Mouse (Mus musculus): ENCODE data around the gene Disc1. TPM values are rescaled to one million over a fixed set of nuclear protein-coding genes. Genes with fewer than 3 reads are reported as not detected.

Disc1 gene
- total and polyA plus RNA-seq, 3 experiments = 0.75 to 2.2 TPM; not detected in 1

GRCm38 (mm10) chr8:125271357-125271756 is 217.4 kb downstream of the Disc1 start:
- no peak for DNase-seq (ENCODE audit: low read depth, low spot score)
- no peaks in the 10 kb centered on the region for H3K27me3 ChIP-seq (ENCODE audit: control insufficient read depth in 1 of 2, insufficient read depth in 2 of 2, low read length in 2 of 2)
- H3K4me3 ChIP-seq (ENCODE audit: control insufficient read depth in 1 of 2, insufficient read depth in 1 of 2, low read depth in 2 of 2, low read length in 2 of 2) = no peak overlapping the region
- H3K4me1 ChIP-seq (ENCODE audit: control insufficient read depth in 1 of 2, insufficient read depth in 2 of 2, low read length in 2 of 2) = no peaks in the 10 kb centered on the region
- H3K9me3 ChIP-seq (replicated peaks; ENCODE audit: insufficient read depth, low read length) = no peaks in the 10 kb centered on the region
- no peaks in the 10 kb centered on the region for H3K79me2 ChIP-seq (ENCODE audit: control insufficient read depth, insufficient read depth, low read length, poor library complexity)
- no peaks in the 10 kb centered on the region for H3K36me3 ChIP-seq (ENCODE audit: control insufficient read depth in 1 of 2, insufficient read depth in 2 of 2, low read length in 2 of 2)
- H3K9ac ChIP-seq (ENCODE audit: control insufficient read depth, low read depth, low read length, poor library complexity, severe bottlenecking) = no peak overlapping the region
- TF ChIP-seq MAX (IDR thresholded peaks at IDR 0.05; ENCODE audit: low read length) (no peak), TAL1 (IDR thresholded peaks at IDR 0.05; ENCODE audit: low read length) (no peak)
- H3K27ac ChIP-seq (ENCODE audit: control insufficient read depth, low read depth, low read length) = no peak overlapping the region

DNA sequence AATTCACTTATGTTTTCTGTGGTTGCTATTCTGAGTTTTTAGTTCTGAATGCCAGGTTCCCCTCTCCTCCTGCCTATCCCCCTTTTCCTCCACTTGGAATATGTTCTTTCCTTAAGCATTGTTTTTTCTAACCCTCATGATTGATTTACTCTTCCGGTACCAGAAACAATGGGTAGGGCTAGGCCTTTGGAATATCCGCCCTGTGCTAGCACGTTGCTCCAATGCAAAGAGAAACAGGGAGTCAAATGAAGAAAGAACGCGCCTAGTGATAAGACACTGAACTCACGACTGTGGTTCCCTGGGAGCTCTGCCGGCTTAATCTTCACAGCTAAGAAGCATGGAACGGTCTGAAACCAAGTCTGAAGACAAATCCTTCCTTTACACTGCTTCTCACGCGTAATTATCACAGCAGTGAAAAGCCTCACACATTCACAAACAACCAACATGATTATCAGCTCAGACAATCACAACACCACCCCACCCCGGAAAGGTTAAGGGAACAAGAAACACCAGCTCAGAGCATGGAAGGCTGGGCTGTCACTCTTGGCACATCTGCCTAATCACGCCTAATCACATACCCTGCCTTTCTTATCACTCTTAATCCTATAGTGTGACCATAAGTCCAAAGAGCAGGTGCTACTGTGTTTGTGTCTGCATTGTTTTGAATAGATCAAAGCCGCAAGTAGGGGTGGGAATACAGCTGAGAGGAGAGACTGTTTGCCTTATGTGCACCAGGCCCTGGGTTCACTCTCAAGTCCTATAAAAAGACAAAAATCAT is 218.3 kb downstream of the Disc1 start:
- Histone ChIP-seq H3K27ac (ENCODE audit: control insufficient read depth, low read depth, low read length) (no peak overlapping the region), H3K36me3 (ENCODE audit: control insufficient read depth in 1 of 2, insufficient read depth in 2 of 2, low read length in 2 of 2) (no peaks in the 10 kb centered on the region), H3K4me1 (ENCODE audit: control insufficient read depth in 1 of 2, insufficient read depth in 2 of 2, low read length in 2 of 2) (no peaks in the 10 kb centered on the region), H3K9ac (ENCODE audit: control insufficient read depth, low read depth, low read length, poor library complexity, severe bottlenecking) (no peak overlapping the region), H3K27me3 (ENCODE audit: control insufficient read depth in 1 of 2, insufficient read depth in 2 of 2, low read length in 2 of 2) (no peaks in the 10 kb centered on the region), H3K9me3 (replicated peaks; ENCODE audit: insufficient read depth, low read length) (no peaks in the 10 kb centered on the region), H3K4me3 (ENCODE audit: control insufficient read depth in 1 of 2, insufficient read depth in 1 of 2, low read depth in 2 of 2, low read length in 2 of 2) (no peak overlapping the region), H3K79me2 (ENCODE audit: control insufficient read depth, insufficient read depth, low read length, poor library complexity) (no peaks in the 10 kb centered on the region)
- no peak for DNase-seq (ENCODE audit: low read depth, low spot score)
- no peak for TF ChIP-seq TAL1 (IDR thresholded peaks at IDR 0.05; ENCODE audit: low read length)
- TF ChIP-seq POLR2AphosphoS5 (IDR thresholded peaks at IDR 0.05; ENCODE audit: borderline replicate concordance, low read depth, low read length) = no peak
- no peak for TF ChIP-seq MEF2A (IDR thresholded peaks at IDR 0.05; ENCODE audit: extremely low read depth, insufficient replicate concordance, low read depth, low read length, poor library complexity, severe bottlenecking)
- TF ChIP-seq GATA1 (IDR thresholded peaks at IDR 0.05; ENCODE audit: low read depth, low read length) = no peak
- no peak for TF ChIP-seq ETS1 (IDR thresholded peaks at IDR 0.05; ENCODE audit: low read depth, low read length)
- TF ChIP-seq RAD21 (IDR thresholded peaks at IDR 0.05; ENCODE audit: low read depth, low read length) = no peak
- no peak for TF ChIP-seq ZKSCAN1 (IDR thresholded peaks at IDR 0.05; ENCODE audit: low read depth, low read length)
- TF ChIP-seq GABPA (IDR thresholded peaks at IDR 0.05; ENCODE audit: low read depth, low read length) = no peak

DNA sequence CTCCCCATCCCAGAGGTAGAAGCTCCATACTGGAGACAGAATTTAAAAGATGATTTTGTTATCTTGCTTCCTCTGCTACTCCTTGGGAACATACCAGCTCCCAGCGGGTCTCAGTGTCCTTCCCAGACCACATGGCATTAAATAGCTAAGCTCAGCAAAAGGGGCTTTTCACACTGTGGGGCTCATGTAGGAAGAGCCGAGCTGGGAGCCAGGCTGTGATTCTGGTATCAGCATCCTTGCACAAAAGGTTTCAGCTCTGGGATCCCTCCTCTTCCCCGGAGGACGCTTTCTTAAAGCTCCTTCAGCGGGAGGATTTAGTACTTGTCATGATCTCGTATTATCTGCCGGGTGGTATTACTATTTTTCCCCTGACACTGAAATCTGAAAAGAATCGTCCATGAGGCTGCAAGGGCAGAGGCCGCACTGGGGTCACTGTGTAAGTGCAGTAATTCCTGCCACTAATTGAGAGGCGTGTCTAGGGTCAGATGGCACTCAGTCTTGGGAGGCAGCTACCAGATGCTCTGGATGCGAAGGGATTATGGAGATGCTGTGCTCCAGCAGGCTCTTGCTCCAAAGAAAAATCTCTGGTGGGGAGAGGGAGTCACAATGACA is 223.2 kb downstream of the Disc1 start:
- H3K4me3 ChIP-seq (ENCODE audit: control insufficient read depth in 1 of 2, insufficient read depth in 1 of 2, low read depth in 2 of 2, low read length in 2 of 2) = no peak overlapping the region
- H3K27ac ChIP-seq (ENCODE audit: control insufficient read depth, low read depth, low read length) = no peak overlapping the region
- H3K9me3 ChIP-seq (replicated peaks; ENCODE audit: insufficient read depth, low read length) = no peaks in the 10 kb centered on the region
- H3K27me3 ChIP-seq (ENCODE audit: control insufficient read depth in 1 of 2, insufficient read depth in 2 of 2, low read length in 2 of 2) = no peaks in the 10 kb centered on the region
- no peak for TF ChIP-seq ZMIZ1 (IDR thresholded peaks at IDR 0.05; ENCODE audit: low read depth, low read length)
- no peak for TF ChIP-seq ELF1 (IDR thresholded peaks at IDR 0.05; ENCODE audit: low read depth, low read length)
- no peak for TF ChIP-seq ZC3H11A (IDR thresholded peaks at IDR 0.05; ENCODE audit: low read depth, low read length)
- no peak for TF ChIP-seq POLR2AphosphoS5 (IDR thresholded peaks at IDR 0.05; ENCODE audit: borderline replicate concordance, low read depth, low read length)
- TF ChIP-seq RAD21 (IDR thresholded peaks at IDR 0.05; ENCODE audit: low read depth, low read length) = no peak
- no peak for TF ChIP-seq MXI1 (IDR thresholded peaks at IDR 0.05; ENCODE audit: low read depth, low read length)
- H3K79me2 ChIP-seq (ENCODE audit: control insufficient read depth, insufficient read depth, low read length, poor library complexity) = no peaks in the 10 kb centered on the region
- no peak overlapping the region for H3K9ac ChIP-seq (ENCODE audit: control insufficient read depth, low read depth, low read length, poor library complexity, severe bottlenecking)
- no peaks in the 10 kb centered on the region for H3K4me1 ChIP-seq (ENCODE audit: control insufficient read depth in 1 of 2, insufficient read depth in 2 of 2, low read length in 2 of 2)
- DNase-seq (ENCODE audit: low read depth, low spot score) = no peak
- H3K36me3 ChIP-seq (ENCODE audit: control insufficient read depth in 1 of 2, insufficient read depth in 2 of 2, low read length in 2 of 2) = no peaks in the 10 kb centered on the region
